Mouse (Mus musculus): Measurements from ENCODE around the gene Mms22l. TPM values are rescaled to one million over a fixed set of nuclear protein-coding genes. Genes with fewer than 3 reads are reported as not detected.
A peak's percentile ranks its signal among the peaks of the same experiment; 100 is the strongest.
"Not testable (repeated sequence)": the region's sequence is repeated elsewhere in the genome, so short reads cannot be mapped to it uniquely, and the experiment has no call there.

Mms22l gene
- total RNA-seq (2014; fragmentation: Nextera tagmentation) (55.6 and 59.2 TPM in 2 replicates), total RNA-seq (2017) (48.4 and 60.8 TPM in 2 replicates)

DNA sequence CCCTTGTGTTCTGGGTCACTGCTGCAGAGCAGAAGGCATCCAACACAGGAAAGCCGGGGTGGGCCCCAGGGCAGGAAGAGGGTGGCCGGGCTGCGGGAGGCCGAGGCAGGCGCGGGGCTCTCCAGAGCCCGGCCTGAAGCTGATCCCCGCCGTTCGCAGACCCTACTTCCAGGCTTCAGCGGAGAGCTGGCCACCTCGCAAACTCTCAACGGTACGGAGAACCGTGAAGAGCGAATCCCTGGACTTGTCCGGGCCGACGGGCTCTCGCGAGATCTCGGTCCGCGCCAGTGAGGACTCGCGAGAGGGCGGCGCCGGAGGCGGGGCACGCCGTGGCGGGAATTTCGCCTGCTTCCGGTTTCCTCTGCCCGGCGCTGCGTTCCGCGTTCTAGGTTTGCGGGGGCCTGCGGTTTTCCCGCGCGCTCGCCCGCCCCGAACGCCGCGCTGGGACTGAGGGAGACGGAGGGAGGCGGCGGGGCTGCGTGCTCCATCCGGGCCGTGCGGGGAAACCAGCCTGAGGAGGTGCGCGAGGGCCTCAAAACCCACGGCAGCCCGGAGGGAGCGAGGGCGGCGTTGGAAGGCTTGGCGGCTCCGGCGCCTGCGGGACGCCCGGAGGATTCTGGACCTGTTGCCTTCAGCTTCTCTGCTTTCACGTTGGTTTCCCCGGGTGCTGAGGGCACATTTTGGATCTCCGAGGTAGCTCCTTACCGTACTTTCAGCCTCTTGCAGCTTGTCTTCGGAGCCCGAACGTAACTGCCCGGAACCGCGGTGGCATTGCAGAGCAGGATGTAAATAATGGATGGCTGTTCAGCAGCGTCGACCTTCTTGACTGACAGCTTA, at the start of gene Mms22l:
TSS of gene Mms22l (plus strand) at position 336 of the 837 bp plus-strand sequence.
- peak; percentile 98 for ATAC-seq (replicated peaks; ENCODE audit: poor library complexity, severe bottlenecking)

- not testable (repeated sequence) for ATAC-seq (replicated peaks; ENCODE audit: poor library complexity, severe bottlenecking)
Observed at GRCm38 (mm10) chr4:24484046-24484445, 12.2 kb upstream of the Mms22l start.

GRCm38 (mm10) chr4:24496953-24497319, 685 bp downstream of the Mms22l start:
- ATAC-seq (replicated peaks; ENCODE audit: poor library complexity, severe bottlenecking) = no peak

GRCm38 (mm10) chr4:24509195-24509594, 12.9 kb downstream of the Mms22l start:
- no peak for ATAC-seq (replicated peaks; ENCODE audit: poor library complexity, severe bottlenecking)

GRCm38 (mm10) chr4:24536989-24537388, 40.7 kb downstream of the Mms22l start:
- ATAC-seq (replicated peaks; ENCODE audit: poor library complexity, severe bottlenecking) = no peak

GRCm38 (mm10) chr4:24543421-24543820, 47.2 kb downstream of the Mms22l start:
- ATAC-seq (replicated peaks; ENCODE audit: poor library complexity, severe bottlenecking) = no peak

GRCm38 (mm10) chr4:24544677-24545151, 48.5 kb downstream of the Mms22l start:
- ATAC-seq (replicated peaks; ENCODE audit: poor library complexity, severe bottlenecking) = no peak

- no peak for ATAC-seq (replicated peaks; ENCODE audit: poor library complexity, severe bottlenecking)
Observed at GRCm38 (mm10) chr4:24556116-24556820, 60.0 kb downstream of the Mms22l start.

- no peak for ATAC-seq (replicated peaks; ENCODE audit: poor library complexity, severe bottlenecking)
Observed at GRCm38 (mm10) chr4:24557149-24557548, 60.9 kb downstream of the Mms22l start.

DNA sequence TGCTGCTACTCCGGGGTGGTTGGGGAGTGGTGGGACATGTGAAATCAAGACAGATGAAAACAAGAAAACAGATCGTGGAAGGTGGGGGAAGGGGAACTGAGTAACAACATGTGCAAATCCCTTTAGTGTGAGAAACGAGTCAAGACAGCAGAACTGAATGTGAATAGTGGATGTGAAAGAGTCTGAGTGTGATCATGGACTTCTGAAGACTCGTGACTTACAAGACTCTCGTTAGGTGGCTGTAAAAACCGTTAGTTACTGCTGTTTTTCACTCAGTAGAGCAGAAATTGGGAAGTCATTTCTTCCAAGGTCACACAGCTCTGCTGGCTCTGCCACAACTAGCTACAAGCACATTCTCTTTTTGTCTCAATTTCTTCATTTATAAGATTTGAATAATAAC, 71.8 kb downstream of the Mms22l start:
- ATAC-seq (replicated peaks; ENCODE audit: poor library complexity, severe bottlenecking) = peak; percentile 92

DNA sequence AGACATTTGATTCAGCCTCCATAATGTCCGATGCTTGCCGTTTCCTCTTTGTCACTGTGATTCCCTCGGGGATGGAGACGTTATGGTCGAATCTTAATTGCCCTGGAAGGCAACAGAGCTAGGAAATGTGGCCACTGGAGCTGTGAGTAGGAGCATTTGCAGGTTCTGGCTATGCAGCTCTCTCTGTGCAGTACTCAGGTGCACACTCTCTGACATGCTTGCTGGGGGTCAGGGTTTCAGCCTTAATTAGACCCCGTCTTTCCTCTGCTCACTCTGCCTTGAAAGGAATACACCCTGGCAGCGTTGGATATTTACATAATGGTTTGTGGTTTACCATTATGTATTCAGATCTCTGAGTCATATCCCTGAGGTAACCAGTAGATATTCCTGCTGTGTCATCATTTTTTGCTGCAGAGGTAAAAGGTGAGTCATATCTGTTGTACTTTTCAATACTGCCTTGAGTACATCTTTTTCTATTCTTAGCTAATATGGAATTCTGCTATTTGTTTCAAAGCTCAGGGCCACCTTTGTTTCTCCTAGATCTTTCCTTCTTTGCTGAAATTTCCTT, 72.8 kb downstream of the Mms22l start:
- peak; percentile 32 for ATAC-seq (replicated peaks; ENCODE audit: poor library complexity, severe bottlenecking)

DNA sequence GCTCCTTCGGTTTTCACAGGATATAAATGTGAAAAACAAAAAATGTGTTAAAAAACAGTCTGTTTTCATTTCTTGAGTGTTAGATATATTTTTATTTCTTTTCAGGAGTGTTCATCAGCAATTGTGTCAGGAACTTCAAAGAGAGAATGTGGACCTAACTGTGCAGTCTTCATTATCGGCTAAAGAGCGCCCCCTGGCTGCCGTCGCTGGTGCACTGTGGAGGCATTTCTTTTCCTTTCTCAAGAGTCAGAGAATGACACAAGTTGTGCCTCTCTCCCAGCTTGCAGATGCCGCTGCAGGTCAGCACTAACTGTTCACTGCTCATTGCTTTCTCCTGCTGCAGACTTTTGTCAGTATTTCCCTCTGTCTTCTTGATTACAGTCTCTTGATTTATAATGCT, 78.0 kb downstream of the Mms22l start:
- ATAC-seq (replicated peaks; ENCODE audit: poor library complexity, severe bottlenecking) = peak; percentile 82

DNA sequence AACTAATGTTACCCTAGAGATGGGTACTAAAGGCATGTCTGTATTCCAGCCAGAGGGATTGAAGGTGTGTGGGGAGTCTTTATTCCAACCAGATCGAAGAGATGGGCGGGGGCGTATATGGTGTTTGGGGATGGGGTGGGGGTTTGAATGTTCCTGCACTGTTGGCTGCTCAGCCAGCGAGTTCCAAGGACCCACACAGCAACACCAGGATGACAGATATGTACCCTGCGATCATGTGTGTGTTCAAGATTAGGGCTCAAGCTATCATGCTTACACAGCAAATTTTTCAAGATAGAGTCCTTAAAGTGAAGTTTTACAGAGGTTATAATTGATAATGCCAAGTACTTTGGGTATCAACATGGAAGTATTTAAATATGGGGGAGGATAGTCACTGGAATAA, 81.3 kb downstream of the Mms22l start:
- ATAC-seq (replicated peaks; ENCODE audit: poor library complexity, severe bottlenecking) = no peak

DNA sequence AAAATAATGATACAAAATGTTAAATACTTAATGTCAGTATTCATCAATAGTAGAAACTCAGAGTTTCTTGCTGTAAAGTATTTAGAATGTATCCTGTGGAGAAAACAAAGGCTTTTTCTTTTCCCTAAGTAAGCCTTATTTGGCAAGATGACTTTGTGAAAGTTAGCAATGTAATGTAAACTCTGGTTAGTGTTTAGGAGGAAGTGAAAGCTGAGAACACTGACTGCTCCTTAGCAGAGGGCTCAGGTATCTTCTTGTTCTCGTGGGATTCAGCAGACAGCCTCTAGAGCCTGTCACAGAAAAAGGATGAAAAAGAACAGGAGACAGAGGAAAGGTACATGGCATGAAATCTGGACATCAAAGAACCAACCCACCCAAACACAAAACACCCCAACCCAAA, 86.0 kb downstream of the Mms22l start:
- 0 out of 2 replicates have a peak, but pooled peaks have one; percentile 25 for ATAC-seq (replicated peaks; ENCODE audit: poor library complexity, severe bottlenecking)

- no peak for ATAC-seq (replicated peaks; ENCODE audit: poor library complexity, severe bottlenecking)
Observed at GRCm38 (mm10) chr4:24583997-24584396, 87.7 kb downstream of the Mms22l start.

GRCm38 (mm10) chr4:24594824-24595223, 98.6 kb downstream of the Mms22l start:
- no peak for ATAC-seq (replicated peaks; ENCODE audit: poor library complexity, severe bottlenecking)

DNA sequence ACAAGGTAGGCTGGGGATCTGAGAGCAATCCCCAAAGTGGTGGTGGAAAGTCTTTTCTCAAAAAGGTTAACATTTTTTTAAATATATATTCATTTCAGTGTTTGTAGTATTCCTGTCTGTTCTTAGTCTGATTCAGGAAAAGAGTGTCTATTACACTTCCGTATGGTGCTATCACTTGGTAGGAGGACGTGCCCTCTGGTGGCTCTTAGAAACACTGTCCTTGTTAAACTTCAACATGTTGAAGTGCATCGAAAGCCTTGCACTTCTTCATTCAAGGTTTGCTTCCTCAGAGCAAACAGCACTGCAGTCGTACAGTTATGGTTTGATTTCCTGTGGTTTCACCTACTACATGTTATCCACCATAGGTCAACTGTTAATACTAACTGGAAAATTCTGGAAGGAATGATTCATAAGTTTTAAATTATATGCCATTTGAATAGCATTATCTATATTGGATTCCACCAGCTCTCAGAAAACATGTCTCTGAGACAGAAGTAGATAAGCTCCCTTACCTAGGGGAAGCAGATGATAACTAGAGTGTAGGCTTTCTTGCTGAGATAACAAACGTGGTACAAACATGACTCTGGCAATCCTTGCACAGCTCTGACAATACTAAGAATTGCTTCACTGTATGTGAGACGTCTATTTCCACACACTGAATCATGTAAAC, 100.8 kb downstream of the Mms22l start:
- ATAC-seq (replicated peaks; ENCODE audit: poor library complexity, severe bottlenecking) = no peak

DNA sequence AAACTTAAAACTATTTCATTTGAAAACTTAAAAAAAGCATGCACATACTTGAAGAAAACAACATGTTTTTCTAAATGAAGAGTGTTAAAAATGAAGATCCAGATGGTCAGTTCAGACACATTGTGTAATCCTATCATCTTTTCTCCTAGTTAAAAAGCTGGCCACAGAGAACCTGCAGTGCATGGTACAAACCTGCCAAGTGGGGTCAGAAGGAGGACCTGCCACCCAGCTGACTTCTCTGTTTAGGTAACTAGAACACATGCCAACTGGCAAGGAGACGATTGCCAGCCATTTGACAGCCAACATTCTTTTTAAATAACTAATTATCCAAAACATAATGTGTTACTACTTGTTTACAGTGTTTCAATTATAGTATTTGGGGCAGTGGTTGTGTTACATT, 102.4 kb downstream of the Mms22l start:
- no peak for ATAC-seq (replicated peaks; ENCODE audit: poor library complexity, severe bottlenecking)

DNA sequence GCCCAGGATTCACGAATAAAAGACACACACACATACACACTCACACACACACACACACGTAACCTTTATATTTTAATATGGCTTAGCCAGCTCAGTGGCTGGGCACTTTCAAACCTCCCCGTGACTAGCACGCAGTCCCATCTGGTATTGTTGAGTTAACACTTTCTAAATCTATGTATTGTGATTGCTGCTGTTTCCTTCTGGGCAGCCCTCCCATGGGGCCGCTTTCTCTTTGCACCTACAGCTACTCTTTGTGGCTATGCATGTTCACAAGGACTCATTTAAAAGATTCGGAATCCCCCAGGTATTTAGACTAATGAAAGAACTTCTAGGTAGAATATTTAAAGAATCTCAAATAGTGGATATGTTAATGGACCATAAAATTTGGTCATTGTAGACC, 105.5 kb downstream of the Mms22l start:
- no peak for ATAC-seq (replicated peaks; ENCODE audit: poor library complexity, severe bottlenecking)

DNA sequence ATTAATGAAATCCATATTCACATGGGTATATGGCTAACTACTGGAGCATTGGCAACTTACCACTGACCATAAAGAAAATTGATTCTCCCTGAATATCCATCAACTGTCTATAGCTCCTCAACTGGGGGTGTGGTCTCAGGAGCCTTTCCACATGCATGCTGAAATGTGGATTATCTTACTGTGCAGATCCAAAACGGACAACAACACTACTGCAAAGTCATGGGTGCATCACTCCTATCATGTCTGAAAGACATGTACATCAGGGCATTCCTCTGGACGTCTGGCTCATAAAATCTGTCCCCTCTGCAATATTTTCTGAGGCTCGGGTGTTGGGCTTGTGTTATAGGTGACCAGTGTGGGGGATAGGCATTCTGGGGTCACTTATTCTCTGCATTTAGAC, 112.8 kb downstream of the Mms22l start:
- ATAC-seq (replicated peaks; ENCODE audit: poor library complexity, severe bottlenecking) = no peak

DNA sequence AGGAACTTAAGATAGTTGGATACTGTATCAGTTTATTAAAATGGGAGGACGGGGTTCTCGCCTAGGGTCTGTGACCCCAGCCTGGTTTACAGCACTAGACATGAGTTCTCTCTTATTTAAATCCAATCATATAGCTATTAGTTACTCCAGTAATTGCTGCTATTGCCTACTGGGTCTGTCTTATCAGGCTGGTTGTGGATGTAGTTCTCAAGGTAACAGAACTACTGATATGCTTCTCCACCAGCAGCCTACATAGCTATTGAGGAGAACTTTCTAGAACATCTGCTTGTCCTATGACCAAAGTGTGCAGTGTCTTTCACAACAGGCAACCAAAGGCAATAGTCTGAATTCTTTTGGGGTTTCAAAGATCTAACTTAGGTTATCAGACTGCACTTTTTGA, 113.3 kb downstream of the Mms22l start:
- ATAC-seq (replicated peaks; ENCODE audit: poor library complexity, severe bottlenecking) = no peak

Measured in granulocyte monocyte progenitor cell, adult 5-6 weeks (primary cell).